ENCODE assay signal across 9 mouse cellular contexts in genomic region chr2:125672568-125672956, GRCm38 (mm10). TPM values are rescaled to one million over a fixed set of nuclear protein-coding genes. Genes with fewer than 3 reads are reported as not detected.
DNase-seq lines count a peak whose midpoint lies in the region; ATAC-seq and TF ChIP-seq lines count a peak whose summit lies in the region.
"Had no signal": no experiment of that assay in that cellular context is flagged by ENCODE, and none has a peak within 500 bp of the region (broad histone marks: within the 10 kb centered on the region; RNA-seq: fewer than 3 reads in every experiment).

No protein-coding gene starts in this region.

- no peak for DNase-seq in heart, embryonic 10.5 days (ENCODE audit: low spot score)
- no peak for DNase-seq in heart, adult 11 months
- DNase-seq in testis, postnatal 14 days (ENCODE audit: low spot score): no peak
- no peak for DNase-seq in Muller cell, postnatal 12 days (ENCODE audit: inconsistent ontology term)
- DNase-seq in adrenal gland, adult 18-20 months (ENCODE audit: low spot score in 2 of 2): no peak

- H3K4me2 ChIP-seq in hindbrain, embryonic 15.5 days: peak overlapping the region; percentile 75

- peaks cover 13% of the 10 kb centered on the region; the same call in 1 of the 2 replicates for H3K4me1 ChIP-seq in heart, embryonic 10.5 days
- H3K4me1 ChIP-seq in testis, adult 2 months (ENCODE audit: control insufficient read depth, insufficient read depth, low read length): peaks cover 4% of the 10 kb centered on the region
- H3K4me1 ChIP-seq in hindbrain, embryonic 15.5 days (replicated peaks): peaks cover 11% of the 10 kb centered on the region

- no peak for TF ChIP-seq CTCF in testis, adult 2 months (IDR thresholded peaks at IDR 0.05; ENCODE audit: control insufficient read depth, insufficient read depth, insufficient replicate concordance, low read depth, low read length)

- 31% methylated on average over 8 of the region's 20 CpGs for WGBS in heart, embryonic 10.5 days
- 10% methylated on average over 18 of the region's 20 CpGs for WGBS in hindbrain, embryonic 15.5 days

- H3K9me3 ChIP-seq in heart, embryonic 10.5 days: no peaks in the 10 kb centered on the region
- no peaks in the 10 kb centered on the region for H3K9me3 ChIP-seq in hindbrain, embryonic 15.5 days

- no peaks in the 10 kb centered on the region for H3K36me3 ChIP-seq in heart, embryonic 10.5 days
- no peaks in the 10 kb centered on the region for H3K36me3 ChIP-seq in testis, adult 2 months (ENCODE audit: control insufficient read depth, insufficient read depth, low read length)
- H3K36me3 ChIP-seq in hindbrain, embryonic 15.5 days: no peaks in the 10 kb centered on the region
- H3K36me3 ChIP-seq: G1E had no signal

- peak overlapping the region; percentile 96 for H3K27ac ChIP-seq in heart, embryonic 10.5 days
- peak overlapping the region; percentile 91 for H3K27ac ChIP-seq in testis, adult 2 months (ENCODE audit: control insufficient read depth, insufficient read depth, low read depth, low read length)
- peak overlapping the region; percentile 99 for H3K27ac ChIP-seq in hindbrain, embryonic 15.5 days (replicated peaks)

- no peaks in the 10 kb centered on the region for H3K27me3 ChIP-seq in heart, embryonic 10.5 days (ENCODE audit: insufficient read depth, poor library complexity, severe bottlenecking)
- H3K27me3 ChIP-seq in testis, adult 2 months (ENCODE audit: control insufficient read depth, insufficient read depth, low read length): no peaks in the 10 kb centered on the region
- H3K27me3 ChIP-seq in hindbrain, embryonic 15.5 days: no peaks in the 10 kb centered on the region

- peak overlapping the region; percentile 80 for H3K4me3 ChIP-seq in heart, embryonic 10.5 days
- peak overlapping the region; percentile 91 for H3K4me3 ChIP-seq in testis, adult 2 months (ENCODE audit: control insufficient read depth, low read depth, low read length)
- H3K4me3 ChIP-seq in hindbrain, embryonic 15.5 days: peak overlapping the region; percentile 91

- ATAC-seq in hindbrain, embryonic 15.5 days (ENCODE audit: low FRiP score, low read depth): no peak
- ATAC-seq in megakaryocyte progenitor cell, adult 5-6 weeks (replicated peaks; ENCODE audit: poor library complexity): 0 out of 2 replicates have a peak, but pooled peaks have one; percentile 6

- H3K9ac ChIP-seq in hindbrain, embryonic 15.5 days: peak overlapping the region; percentile 44

- peak; percentile 51 for TF ChIP-seq POLR2A in testis, adult 2 months (IDR thresholded peaks at IDR 0.05; ENCODE audit: control insufficient read depth, low read depth, low read length)

RNA-seq across cellular contexts. Expression of gene Eid1, which starts 0.3 kb away (rescaled TPM):
- polyA plus RNA-seq in heart, embryonic 10.5 days (2016; fragmentation: Nextera tagmentation; extraction: Ambion mirVana): 124 and 142 TPM in 2 replicates
- 4.2 and 5.4 TPM in 2 replicates for polyA plus RNA-seq in testis, adult 2 months (2012; rRNA removed)
- polyA plus RNA-seq in hindbrain, embryonic 15.5 days (2015; fragmentation: Nextera tagmentation; extraction: Ambion mirVana): 371 and 409 TPM in 2 replicates
- total RNA-seq in megakaryocyte progenitor cell, adult 5-6 weeks (2015): 74.1 and 74.9 TPM in 2 replicates
- 115 and 118 TPM in 2 replicates for total RNA-seq in megakaryocyte progenitor cell, adult 5-6 weeks (2017)
- 100 to 1,000 TPM; 108 to 126 TPM for total RNA-seq in adrenal gland, adult 18-20 months (2021)
- polyA plus RNA-seq: G1E had no signal

RNA-seq across cellular contexts. Expression of gene Cep152, which starts 47.6 kb away (rescaled TPM):
- 7.0 and 7.1 TPM in 2 replicates for polyA plus RNA-seq in heart, embryonic 10.5 days (2016; fragmentation: Nextera tagmentation; extraction: Ambion mirVana)
- polyA plus RNA-seq in testis, adult 2 months (2012; rRNA removed): 2.1 and 2.3 TPM in 2 replicates
- 3.1 TPM in 2 replicates for polyA plus RNA-seq in hindbrain, embryonic 15.5 days (2015; fragmentation: Nextera tagmentation; extraction: Ambion mirVana)
- 6.4 and 7.1 TPM in 2 replicates for total RNA-seq in megakaryocyte progenitor cell, adult 5-6 weeks (2015)
- total RNA-seq in megakaryocyte progenitor cell, adult 5-6 weeks (2017): 19.3 and 20.6 TPM in 2 replicates
- total RNA-seq in adrenal gland, adult 18-20 months (2021): 1 to 10 TPM; 2.7 to 2.9 TPM

RNA-seq across cellular contexts. Expression of gene Shc4, which starts 51.4 kb away (rescaled TPM):
- polyA plus RNA-seq in heart, embryonic 10.5 days (2016; fragmentation: Nextera tagmentation; extraction: Ambion mirVana): 1.5 and 2.2 TPM in 2 replicates
- 4.8 and 8.5 TPM in 2 replicates for polyA plus RNA-seq in testis, adult 2 months (2012; rRNA removed)
- 3.8 and 4.4 TPM in 2 replicates for polyA plus RNA-seq in hindbrain, embryonic 15.5 days (2015; fragmentation: Nextera tagmentation; extraction: Ambion mirVana)
- total RNA-seq in megakaryocyte progenitor cell, adult 5-6 weeks (2015): 0.52 and 0.64 TPM in 2 replicates
- total RNA-seq in megakaryocyte progenitor cell, adult 5-6 weeks (2017): 0.12 and 0.74 TPM in 2 replicates
- total RNA-seq in adrenal gland, adult 18-20 months (2021): 1 to 10 TPM; 2.8 to 3.0 TPM

Comparison
In these comparisons a context has a peak if more than half of its experiments do, and no peak if none do; other contexts are left out.
1. RNA of gene Eid1, which starts 0.3 kb away (polyA plus RNA-seq): 371 to 409 TPM in hindbrain, embryonic 15.5 days and 124 to 142 TPM in heart, embryonic 10.5 days; 4.2 to 5.4 TPM in testis, adult 2 months; every median in the first group is over 10 times any median in the second.
2. Peak in every context shown above with its lines, with median percentiles within 50 percentile points of each other: H3K27ac ChIP-seq and H3K4me3 ChIP-seq.